Mouse (Mus musculus): ENCODE results near the gene Gm6890. TPM values are rescaled to one million over a fixed set of nuclear protein-coding genes. Genes with fewer than 3 reads are reported as not detected.
A peak's percentile ranks its signal among the peaks of the same experiment; 100 is the strongest.
"Not testable (repeated sequence)": the region's sequence is repeated elsewhere in the genome, so short reads cannot be mapped to it uniquely, and the experiment has no call there.

Gene Gm6890
- total RNA-seq (2012; rRNA removed) = not detected in 2 replicates
- not detected in 2 replicates for total RNA-seq (2014; rRNA removed)
- not detected in 2 replicates for polyA plus RNA-seq (2012; ENCODE audit: insufficient read length, low read depth)

GRCm38 (mm10) chrX:74740627-74741026 lies at the start of gene Gm6890:
Gm6890 (plus strand) TSS chrX:74740927.
- H3K27me3 ChIP-seq (replicated peaks); in situ Hi-C loops (cut with MboI; ENCODE audit: low pct_ligation_motif_present, low pct_unique_long_range_greater_than_20kb, low sequenced_read_pairs); H3K36me3 ChIP-seq (replicated peaks in 1 of 2; ENCODE audit: control insufficient read depth in 1 of 2, insufficient read depth in 1 of 2, low read length in 1 of 2); H3K9ac ChIP-seq (ENCODE audit: insufficient read depth, low read depth); H3K9me3 ChIP-seq (replicated peaks; ENCODE audit: low read length); H3K79me2 ChIP-seq (replicated peaks; ENCODE audit: control insufficient read depth, extremely low read depth, insufficient read depth, poor library complexity, severe bottlenecking); DNase-seq (ENCODE audit: extremely low read depth); H3K4me3 ChIP-seq (replicated peaks in 1 of 3; ENCODE audit: low read depth in 2 of 3, low read length in 2 of 3, poor library complexity in 1 of 3); dilution Hi-C loops (cut with MboI; ENCODE audit: extremely low pct_ligation_motif_present, extremely low pct_unique_long_range_greater_than_20kb, low sequenced_read_pairs); H3K4me1 ChIP-seq (ENCODE audit: control insufficient read depth in 1 of 2, insufficient read depth in 2 of 2); H3K27ac ChIP-seq (ENCODE audit: insufficient read depth, low read depth); H3K4me2 ChIP-seq (ENCODE audit: insufficient read depth, low read depth, poor library complexity, severe bottlenecking): not testable (repeated sequence)

GRCm38 (mm10) chrX:74726195-74726594 lies 14.5 kb upstream of the Gm6890 start:
- TF ChIP-seq NRF1 (IDR thresholded peaks at IDR 0.05; ENCODE audit: low read depth, low read length) = peak; percentile 75
- in situ Hi-C loops (cut with MboI; ENCODE audit: low pct_ligation_motif_present, low pct_unique_long_range_greater_than_20kb, low sequenced_read_pairs); H3K36me3 ChIP-seq (replicated peaks in 1 of 2; ENCODE audit: control insufficient read depth in 1 of 2, insufficient read depth in 1 of 2, low read length in 1 of 2); H3K79me2 ChIP-seq (replicated peaks; ENCODE audit: control insufficient read depth, extremely low read depth, insufficient read depth, poor library complexity, severe bottlenecking); H3K4me2 ChIP-seq (ENCODE audit: insufficient read depth, low read depth, poor library complexity, severe bottlenecking); H3K4me3 ChIP-seq (replicated peaks in 1 of 3; ENCODE audit: low read depth in 2 of 3, low read length in 2 of 3, poor library complexity in 1 of 3); H3K9ac ChIP-seq (ENCODE audit: insufficient read depth, low read depth); H3K9me3 ChIP-seq (replicated peaks; ENCODE audit: low read length); H3K27ac ChIP-seq (ENCODE audit: insufficient read depth, low read depth); H3K4me1 ChIP-seq (ENCODE audit: control insufficient read depth in 1 of 2, insufficient read depth in 2 of 2); dilution Hi-C loops (cut with MboI; ENCODE audit: extremely low pct_ligation_motif_present, extremely low pct_unique_long_range_greater_than_20kb, low sequenced_read_pairs); DNase-seq (ENCODE audit: extremely low read depth); H3K27me3 ChIP-seq (replicated peaks): not testable (repeated sequence)

GRCm38 (mm10) chrX:74770715-74771114 lies 30.0 kb downstream of the Gm6890 start:
- 0 out of 2 replicates have a peak, but pooled peaks have one; percentile 19 for TF ChIP-seq MAFK (IDR thresholded peaks at IDR 0.05; ENCODE audit: insufficient replicate concordance, low read length)
- TF ChIP-seq SMC3 (IDR thresholded peaks at IDR 0.05; ENCODE audit: low read depth, low read length) = peak; percentile 17; the same call in 1 of the 2 replicates
- peak; percentile 5 for TF ChIP-seq RAD21 (IDR thresholded peaks at IDR 0.05; ENCODE audit: low read depth, low read length)
- peak in 1 of 2 experiments; percentile 32; a peak in 2 of 4 replicates for TF ChIP-seq CTCF (conservative IDR thresholded peaks at IDR 0.05 in 1 of 2, IDR thresholded peaks at IDR 0.05 in 1 of 2; ENCODE audit: low read depth in 2 of 2, low read length in 2 of 2)
- dilution Hi-C loops (cut with MboI; ENCODE audit: extremely low pct_ligation_motif_present, extremely low pct_unique_long_range_greater_than_20kb, low sequenced_read_pairs); H3K9me3 ChIP-seq (replicated peaks; ENCODE audit: low read length); H3K9ac ChIP-seq (ENCODE audit: insufficient read depth, low read depth); H3K4me1 ChIP-seq (ENCODE audit: control insufficient read depth in 1 of 2, insufficient read depth in 2 of 2); H3K4me3 ChIP-seq (replicated peaks in 1 of 3; ENCODE audit: low read depth in 2 of 3, low read length in 2 of 3, poor library complexity in 1 of 3); H3K36me3 ChIP-seq (replicated peaks in 1 of 2; ENCODE audit: control insufficient read depth in 1 of 2, insufficient read depth in 1 of 2, low read length in 1 of 2); H3K4me2 ChIP-seq (ENCODE audit: insufficient read depth, low read depth, poor library complexity, severe bottlenecking); H3K79me2 ChIP-seq (replicated peaks; ENCODE audit: control insufficient read depth, extremely low read depth, insufficient read depth, poor library complexity, severe bottlenecking); in situ Hi-C loops (cut with MboI; ENCODE audit: low pct_ligation_motif_present, low pct_unique_long_range_greater_than_20kb, low sequenced_read_pairs); H3K27me3 ChIP-seq (replicated peaks); H3K27ac ChIP-seq (ENCODE audit: insufficient read depth, low read depth): not testable (repeated sequence)
- peak; percentile 6 for DNase-seq (ENCODE audit: extremely low read depth)

Other genes with a start within 250 kb of the Gm6890 start
- gene Olfr1326-ps1, start 166.0 kb upstream of the Gm6890 start, total RNA-seq (2012; rRNA removed) = not detected in 2 replicates
- not detected in 2 replicates for gene Olfr1326-ps1, start 166.0 kb upstream of the Gm6890 start, total RNA-seq (2014; rRNA removed)
- not detected in 2 replicates for gene Olfr1326-ps1, start 166.0 kb upstream of the Gm6890 start, polyA plus RNA-seq (2012; ENCODE audit: insufficient read length, low read depth)
- not detected in 2 replicates for gene Olfr1325, start 148.2 kb upstream of the Gm6890 start, total RNA-seq (2012; rRNA removed)
- gene Olfr1325, start 148.2 kb upstream of the Gm6890 start, total RNA-seq (2014; rRNA removed) = not detected in 2 replicates
- not detected in 2 replicates for gene Olfr1325, start 148.2 kb upstream of the Gm6890 start, polyA plus RNA-seq (2012; ENCODE audit: insufficient read length, low read depth)
- gene Gm5640, start 95.3 kb upstream of the Gm6890 start, total RNA-seq (2012; rRNA removed) = 0.17 and 0.21 TPM in 2 replicates
- gene Gm5640, start 95.3 kb upstream of the Gm6890 start, total RNA-seq (2014; rRNA removed) = 0.26 and 0.45 TPM in 2 replicates
- 0.44 and 0.50 TPM in 2 replicates for gene Gm5640, start 95.3 kb upstream of the Gm6890 start, polyA plus RNA-seq (2012; ENCODE audit: insufficient read length, low read depth)
- gene Gm5936, start 96.3 kb downstream of the Gm6890 start, total RNA-seq (2012; rRNA removed) = 0.04 and 0.13 TPM in 2 replicates
- gene Gm5936, start 96.3 kb downstream of the Gm6890 start, total RNA-seq (2014; rRNA removed) = 0.18 and 0.44 TPM in 2 replicates
- gene Gm5936, start 96.3 kb downstream of the Gm6890 start, polyA plus RNA-seq (2012; ENCODE audit: insufficient read length, low read depth) = 0.17 and 0.86 TPM in 2 replicates